Mouse (Mus musculus): Measurements from ENCODE around the gene Krtap29-1. TPM values are rescaled to one million over a fixed set of nuclear protein-coding genes. Genes with fewer than 3 reads are reported as not detected.
A peak's percentile ranks its signal among the peaks of the same experiment; 100 is the strongest.

Gene Krtap29-1
- polyA plus RNA-seq, 1 experiment = not detected

DNA sequence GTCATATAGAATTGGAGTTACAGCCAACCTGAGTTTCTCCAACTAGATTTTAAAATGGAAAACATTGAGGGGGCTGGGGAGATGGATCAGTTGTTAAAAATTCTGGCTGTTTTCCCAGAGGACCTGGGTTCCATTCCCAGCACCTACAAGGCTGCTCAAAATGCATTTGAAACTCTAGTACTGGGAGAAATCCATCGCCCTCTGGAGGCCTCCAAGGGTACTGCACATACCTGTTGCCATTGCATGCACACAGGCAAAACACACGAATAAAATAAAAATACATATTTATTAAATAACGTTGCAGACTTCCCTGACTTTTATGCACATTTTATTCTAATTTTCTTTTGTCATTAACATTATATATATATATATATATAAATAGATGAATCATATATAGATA, 27.8 kb upstream of the Krtap29-1 start:
- WGBS = 59% methylated on average over 3 of the region's 3 CpGs
- no peak for DNase-seq
- Histone ChIP-seq H3K36me3 (ENCODE audit: control insufficient read depth, insufficient read depth, low read length) (no peaks in the 10 kb centered on the region), H3K4me3 (ENCODE audit: control insufficient read depth, insufficient read depth, low read length) (no peak overlapping the region), H3K4me1 (replicated peaks; ENCODE audit: control insufficient read depth, insufficient read depth, low read length) (no peaks in the 10 kb centered on the region), H3K27ac (ENCODE audit: control insufficient read depth, insufficient read depth, low read length) (no peak overlapping the region), H3K27me3 (ENCODE audit: control insufficient read depth, insufficient read depth, low read length) (no peaks in the 10 kb centered on the region)
- TF ChIP-seq CTCF (IDR thresholded peaks at IDR 0.05; ENCODE audit: borderline replicate concordance, control insufficient read depth, extremely low read depth, insufficient read depth, low read length, poor library complexity) (no peak), POLR2A (IDR thresholded peaks at IDR 0.05; ENCODE audit: control insufficient read depth, extremely low read depth, insufficient read depth, low read length, poor library complexity) (no peak)

DNA sequence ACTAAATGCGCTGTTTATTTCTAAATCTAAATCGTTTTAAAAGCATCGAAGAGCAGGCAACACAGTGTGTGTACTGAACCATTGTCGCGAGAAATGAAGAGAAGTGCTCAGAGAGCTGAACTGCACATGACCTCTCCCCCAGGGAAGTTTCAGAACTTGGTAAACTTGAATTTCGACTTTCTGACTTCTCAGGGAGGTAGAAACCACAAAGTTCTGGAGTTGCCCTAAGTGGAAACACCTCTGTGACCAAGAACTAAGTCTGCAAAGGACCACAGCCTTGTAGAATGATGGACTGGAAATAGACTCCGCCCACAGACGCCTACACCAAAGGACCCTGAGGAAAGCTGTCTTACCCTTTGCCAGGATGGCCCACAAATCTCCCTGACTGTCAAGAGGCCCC, 27.1 kb upstream of the Krtap29-1 start:
- no peak for TF ChIP-seq POLR2A (IDR thresholded peaks at IDR 0.05; ENCODE audit: control insufficient read depth, extremely low read depth, insufficient read depth, low read length, poor library complexity)
- no peak for TF ChIP-seq CTCF (IDR thresholded peaks at IDR 0.05; ENCODE audit: borderline replicate concordance, control insufficient read depth, extremely low read depth, insufficient read depth, low read length, poor library complexity)
- 89% methylated on average over 8 of the region's 8 CpGs for WGBS
- Histone ChIP-seq H3K4me3 (ENCODE audit: control insufficient read depth, insufficient read depth, low read length) (no peak overlapping the region), H3K27me3 (ENCODE audit: control insufficient read depth, insufficient read depth, low read length) (no peaks in the 10 kb centered on the region), H3K36me3 (ENCODE audit: control insufficient read depth, insufficient read depth, low read length) (no peaks in the 10 kb centered on the region), H3K27ac (ENCODE audit: control insufficient read depth, insufficient read depth, low read length) (no peak overlapping the region), H3K4me1 (replicated peaks; ENCODE audit: control insufficient read depth, insufficient read depth, low read length) (no peaks in the 10 kb centered on the region)
- DNase-seq = no peak

DNA sequence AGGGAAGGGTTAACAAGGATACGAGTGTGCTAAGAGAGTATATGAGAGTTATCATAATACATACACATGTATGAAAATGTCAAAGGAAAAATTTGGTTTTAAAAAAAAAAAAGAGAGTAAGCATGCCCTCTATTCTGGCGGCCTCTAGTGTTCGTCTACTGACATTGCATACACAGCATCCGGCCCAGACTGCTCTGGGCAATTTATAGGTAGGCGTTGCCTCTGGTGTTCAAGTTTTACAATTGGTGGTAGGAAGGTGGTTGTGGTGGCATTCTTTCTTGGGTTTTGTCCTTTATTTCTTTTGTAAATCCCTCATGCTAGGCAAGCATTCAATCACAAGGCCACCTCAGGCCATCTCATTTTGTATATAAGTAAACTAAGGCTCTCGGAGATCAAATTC, 26.0 kb upstream of the Krtap29-1 start:
- H3K4me1 ChIP-seq (replicated peaks; ENCODE audit: control insufficient read depth, insufficient read depth, low read length) = no peaks in the 10 kb centered on the region
- H3K27ac ChIP-seq (ENCODE audit: control insufficient read depth, insufficient read depth, low read length) = no peak overlapping the region
- H3K4me3 ChIP-seq (ENCODE audit: control insufficient read depth, insufficient read depth, low read length) = no peak overlapping the region
- peak; percentile 16 for DNase-seq
- no peaks in the 10 kb centered on the region for H3K36me3 ChIP-seq (ENCODE audit: control insufficient read depth, insufficient read depth, low read length)
- no peak for TF ChIP-seq POLR2A (IDR thresholded peaks at IDR 0.05; ENCODE audit: control insufficient read depth, extremely low read depth, insufficient read depth, low read length, poor library complexity)
- no peak for TF ChIP-seq CTCF (IDR thresholded peaks at IDR 0.05; ENCODE audit: borderline replicate concordance, control insufficient read depth, extremely low read depth, insufficient read depth, low read length, poor library complexity)
- H3K27me3 ChIP-seq (ENCODE audit: control insufficient read depth, insufficient read depth, low read length) = no peaks in the 10 kb centered on the region
- 25% methylated on average over 6 of the region's 6 CpGs for WGBS

DNA sequence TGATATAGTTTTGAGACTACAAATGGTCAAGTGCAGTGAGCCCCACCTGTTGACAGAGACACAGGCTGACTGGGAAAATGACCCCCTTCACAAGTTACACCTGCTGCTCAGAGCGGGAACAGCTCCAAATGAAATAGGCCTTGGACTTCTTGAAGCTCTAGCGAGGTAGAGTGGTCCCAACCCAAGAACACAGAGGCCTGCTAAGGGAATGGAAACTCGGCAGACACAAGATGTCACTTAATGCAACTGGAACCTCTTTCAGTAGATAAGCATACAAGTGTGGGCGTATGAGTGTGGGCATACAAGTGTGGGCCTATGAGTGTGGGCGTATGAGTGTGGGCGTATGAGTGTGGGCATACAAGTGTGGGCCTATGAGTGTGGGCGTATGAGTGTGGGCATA, 20.2 kb upstream of the Krtap29-1 start:
- Histone ChIP-seq H3K4me1 (replicated peaks; ENCODE audit: control insufficient read depth, insufficient read depth, low read length) (no peaks in the 10 kb centered on the region), H3K27ac (ENCODE audit: control insufficient read depth, insufficient read depth, low read length) (no peak overlapping the region), H3K36me3 (ENCODE audit: control insufficient read depth, insufficient read depth, low read length) (no peaks in the 10 kb centered on the region), H3K4me3 (ENCODE audit: control insufficient read depth, insufficient read depth, low read length) (no peak overlapping the region), H3K27me3 (ENCODE audit: control insufficient read depth, insufficient read depth, low read length) (no peaks in the 10 kb centered on the region; the same call in 1 of the 2 replicates)
- TF ChIP-seq CTCF (IDR thresholded peaks at IDR 0.05; ENCODE audit: borderline replicate concordance, control insufficient read depth, extremely low read depth, insufficient read depth, low read length, poor library complexity) (no peak), POLR2A (IDR thresholded peaks at IDR 0.05; ENCODE audit: control insufficient read depth, extremely low read depth, insufficient read depth, low read length, poor library complexity) (no peak)
- 96% methylated on average over 7 of the region's 7 CpGs for WGBS
- DNase-seq = no peak

DNA sequence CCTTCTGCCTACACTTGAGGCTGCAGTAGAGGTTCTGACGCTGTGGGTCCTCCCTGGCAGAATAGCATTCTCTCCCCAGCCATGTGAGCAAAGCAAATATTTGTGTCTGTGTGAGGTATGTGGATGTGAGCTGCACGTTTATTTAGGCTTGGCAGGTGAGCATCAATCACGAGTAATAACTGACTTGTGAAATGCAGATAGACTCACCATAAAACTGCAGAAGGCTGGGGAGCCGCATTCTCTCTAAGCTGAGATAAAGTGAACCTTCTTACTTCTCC, 15.5 kb upstream of the Krtap29-1 start:
- TF ChIP-seq CTCF (IDR thresholded peaks at IDR 0.05; ENCODE audit: borderline replicate concordance, control insufficient read depth, extremely low read depth, insufficient read depth, low read length, poor library complexity) (no peak), POLR2A (IDR thresholded peaks at IDR 0.05; ENCODE audit: control insufficient read depth, extremely low read depth, insufficient read depth, low read length, poor library complexity) (no peak)
- H3K36me3 ChIP-seq (ENCODE audit: control insufficient read depth, insufficient read depth, low read length) = no peaks in the 10 kb centered on the region

DNA sequence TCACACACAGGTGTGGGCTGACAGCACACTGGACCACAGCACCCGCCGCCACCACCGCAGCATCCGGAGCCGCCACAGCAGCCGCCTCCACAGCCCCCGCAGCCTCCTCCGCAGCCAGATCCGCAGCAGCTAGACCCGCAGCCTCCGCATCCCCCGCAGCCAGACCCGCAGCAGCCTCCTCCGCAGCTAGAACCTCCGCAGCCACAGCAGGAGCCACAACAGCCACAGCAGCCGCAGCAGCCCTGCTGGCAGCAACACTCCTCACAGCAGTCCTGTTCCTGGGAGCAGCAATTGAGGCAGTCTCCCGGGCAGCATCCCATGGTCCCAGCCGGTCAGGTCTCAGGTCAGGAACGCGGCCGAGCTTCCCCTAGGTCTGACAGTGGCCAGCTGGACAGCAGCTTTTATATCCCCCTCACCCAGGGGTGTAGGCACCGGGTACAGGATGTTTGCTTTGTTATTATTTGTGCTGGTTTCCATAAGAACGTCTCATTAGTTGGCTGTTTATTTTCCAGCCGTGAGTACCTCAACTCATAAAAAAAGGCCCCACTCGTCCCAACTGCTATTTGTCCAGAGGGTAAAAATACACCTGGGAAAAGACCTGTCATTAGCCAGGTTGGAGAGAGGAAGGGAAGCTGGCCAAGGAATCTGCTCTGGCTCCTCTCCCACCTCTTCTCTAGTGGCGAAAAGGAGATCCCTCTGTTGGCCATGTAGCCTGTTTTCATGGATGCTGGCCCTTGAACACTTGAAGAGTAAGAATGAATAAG, 14.9 kb upstream of the Krtap29-1 start, which contains the start of gene Krtap17-1:
Gene Krtap17-1, minus strand, starts transcription at position 375 of the 764 bp plus-strand sequence.
- H3K36me3 ChIP-seq (ENCODE audit: control insufficient read depth, insufficient read depth, low read length) = no peaks in the 10 kb centered on the region
- no peak within 1 kb of the TSS for H3K27ac ChIP-seq (ENCODE audit: control insufficient read depth, insufficient read depth, low read length)
- no peak for DNase-seq
- H3K4me1 ChIP-seq (replicated peaks; ENCODE audit: control insufficient read depth, insufficient read depth, low read length) = no peaks in the 10 kb centered on the region
- no peaks in the 10 kb centered on the region; the same call in 1 of the 2 replicates for H3K27me3 ChIP-seq (ENCODE audit: control insufficient read depth, insufficient read depth, low read length)
- H3K4me3 ChIP-seq (ENCODE audit: control insufficient read depth, insufficient read depth, low read length) = no peak within 1 kb of the TSS
- 35% methylated on average over 26 of the region's 26 CpGs for WGBS
- TF ChIP-seq CTCF (IDR thresholded peaks at IDR 0.05; ENCODE audit: borderline replicate concordance, control insufficient read depth, extremely low read depth, insufficient read depth, low read length, poor library complexity) (no peak), POLR2A (IDR thresholded peaks at IDR 0.05; ENCODE audit: control insufficient read depth, extremely low read depth, insufficient read depth, low read length, poor library complexity) (no peak)

More for the DNA sequence above, 15.5 kb upstream of the Krtap29-1 start:
- Histone ChIP-seq H3K4me1 (replicated peaks; ENCODE audit: control insufficient read depth, insufficient read depth, low read length) (no peaks in the 10 kb centered on the region), H3K27ac (ENCODE audit: control insufficient read depth, insufficient read depth, low read length) (no peak overlapping the region), H3K4me3 (ENCODE audit: control insufficient read depth, insufficient read depth, low read length) (no peak overlapping the region), H3K27me3 (ENCODE audit: control insufficient read depth, insufficient read depth, low read length) (no peaks in the 10 kb centered on the region; the same call in 1 of the 2 replicates)
- WGBS = 62% methylated on average over 4 of the region's 4 CpGs
- DNase-seq = no peak
